Mouse (Mus musculus) forebrain, postnatal 0 days (tissue): Measurements from ENCODE around the gene Gmfg. TPM values are rescaled to one million over a fixed set of nuclear protein-coding genes. Genes with fewer than 3 reads are reported as not detected.

ENCODE experiments used
- ATAC-seq: fragments of 200-750 bp; cut with Nextera tagmentation; 2 replicates; pipeline ENCODE4 v1.8.0; 2017; ENCODE audit warnings: mild to moderate bottlenecking, moderate library complexity
- DNase-seq: peaks from one replicate; pipeline ENCODE4 v3.0.0-alpha.2; 2015
- H3K27ac ChIP-seq: fragments of 300-500 bp; sonication (generic); 2 replicates; pipeline ENCODE4 v1.5.1; 2014; ENCODE audit warnings: low read depth, mild to moderate bottlenecking, antibody characterized with exemption, low read length, moderate library complexity, mixed read lengths
- H3K27me3 ChIP-seq: fragments of 300-500 bp; sonication (generic); 2 replicates; pipeline ENCODE4 v1.6.1; 2014; ENCODE audit warnings: mild to moderate bottlenecking, low read length, mixed read lengths; ENCODE audit not compliant: insufficient read depth
- H3K36me3 ChIP-seq: fragments of 300-500 bp; sonication (generic); 2 replicates; pipeline ENCODE4 v1.6.1; 2014; ENCODE audit warnings: mild to moderate bottlenecking, moderate library complexity; ENCODE audit not compliant: insufficient read depth
- H3K4me1 ChIP-seq: fragments of 300-500 bp; sonication (generic); 2 replicates; pipeline ENCODE4 v1.6.1; 2014; ENCODE audit warnings: antibody characterized with exemption; ENCODE audit not compliant: insufficient read depth
- H3K4me2 ChIP-seq: fragments of 300-500 bp; sonication (generic); 2 replicates; pipeline ENCODE4 v1.6.1; 2014; ENCODE audit warnings: low read depth, mild to moderate bottlenecking, moderate library complexity
- H3K4me3 ChIP-seq: fragments of 300-500 bp; sonication (generic); 2 replicates; pipeline ENCODE4 v1.5.1; 2014; ENCODE audit warnings: low read depth, low read length, mixed read lengths
- H3K9ac ChIP-seq: fragments of 300-500 bp; sonication (generic); 2 replicates; pipeline ENCODE4 v1.6.1; 2014; ENCODE audit warnings: mild to moderate bottlenecking
- H3K9me3 ChIP-seq: fragments of 300-500 bp; sonication (generic); 2 replicates; pipeline ENCODE4 v1.6.1; 2016; ENCODE audit warnings: low read length
- CTCF ChIP-seq: sonication (generic); IDR thresholded peaks from 2 replicates; pipeline ENCODE4 v1.5.1; 2016; ENCODE audit warnings: antibody characterized with exemption, control low read depth, low read depth
- WGBS: fragments of 180-500 bp; shearing (Covaris S2); extraction: QIAGEN DNeasy Blood & Tissue Kit; methylation state at CpG from one replicate; pipeline ENCODE4 v1.1.7; 2014; 5-methylcytosine and 5-hydroxymethylcytosine counted together
- polyA plus RNA-seq: library from polyadenylated mRNA; unstranded; fragments of >200 nt; fragmentation: Nextera tagmentation; extraction: Ambion mirVana; gene quantifications from 2 replicates; pipeline ENCODE4 v1.2.1, GENCODE M21; 2015
- total RNA-seq: library from RNA; depleted of rRNA; stranded (reverse); fragments of >200 nt; gene quantifications from 2 replicates; pipeline ENCODE4 v1.2.3, GENCODE M21; 2014

Gmfg gene
- total and polyA plus RNA-seq, 2 experiments from 2014 or later: 2.6 to 5.8 TPM

DNA sequence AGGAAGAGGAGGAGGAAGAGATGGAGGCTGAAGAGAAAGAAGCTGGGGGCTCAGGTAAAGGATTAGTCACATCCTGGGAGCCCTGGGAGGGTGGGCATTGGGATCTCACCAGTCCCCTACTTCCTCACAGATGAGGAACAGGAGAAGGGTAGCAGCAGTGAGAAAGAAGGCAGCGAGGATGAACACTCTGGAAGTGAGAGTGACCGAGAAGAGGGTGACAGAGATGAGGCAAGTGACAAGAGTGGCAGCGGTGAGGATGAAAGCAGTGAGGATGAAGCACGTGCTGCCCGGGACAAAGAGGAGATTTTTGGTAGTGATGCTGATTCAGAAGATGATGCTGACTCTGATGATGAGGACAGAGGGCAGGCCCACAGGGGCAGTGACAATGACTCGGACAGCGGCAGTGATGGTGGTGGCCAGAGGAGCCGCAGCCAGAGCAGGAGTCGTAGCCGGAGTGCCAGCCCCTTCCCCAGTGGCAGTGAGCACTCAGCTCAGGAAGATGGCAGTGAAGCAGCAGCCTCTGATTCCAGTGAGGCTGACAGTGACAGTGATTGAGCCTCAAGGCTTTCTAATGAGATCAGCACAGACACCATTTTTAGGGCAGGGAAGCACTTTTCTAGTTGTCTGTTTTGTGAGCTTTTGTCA lies 38.4 kb upstream of the Gmfg start:
- no peak for TF ChIP-seq CTCF
- H3K27ac ChIP-seq: no peak overlapping the region
- peaks cover under 1% of the 10 kb centered on the region; the same call in 1 of the 2 replicates for H3K4me1 ChIP-seq
- H3K9me3 ChIP-seq: no peaks in the 10 kb centered on the region
- H3K36me3 ChIP-seq: peaks cover 85% of the 10 kb centered on the region
- no peak overlapping the region for H3K9ac ChIP-seq
- no peak overlapping the region for H3K4me3 ChIP-seq
- WGBS: 90% methylated on average over 10 of the region's 10 CpGs
- DNase-seq: no peak
- no peaks in the 10 kb centered on the region for H3K27me3 ChIP-seq
- H3K4me2 ChIP-seq: no peak overlapping the region
- ATAC-seq: no peak

DNA sequence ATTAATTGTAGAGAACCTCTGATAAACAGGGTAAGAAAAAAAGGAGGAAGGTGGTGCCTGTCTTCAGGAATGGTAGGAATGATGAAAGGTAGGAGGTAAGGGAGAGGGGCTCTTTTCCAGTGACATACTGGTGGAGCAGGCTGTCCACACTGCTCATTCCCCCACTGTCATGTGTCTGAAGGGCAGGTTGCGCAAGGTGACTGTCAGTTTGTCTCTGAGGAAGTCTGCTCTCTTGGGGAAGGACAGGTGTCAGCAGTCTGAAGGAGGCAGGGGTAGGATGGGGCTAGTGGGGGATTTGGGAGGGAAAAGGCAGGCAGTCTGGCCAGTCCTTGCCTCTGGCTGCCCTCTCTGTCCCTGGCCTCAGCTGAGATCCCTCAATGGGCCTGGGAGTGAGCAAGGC lies 36.2 kb upstream of the Gmfg start:
- no peak overlapping the region for H3K9ac ChIP-seq
- H3K36me3 ChIP-seq: peaks cover 96% of the 10 kb centered on the region
- H3K4me2 ChIP-seq: no peak overlapping the region
- no peaks in the 10 kb centered on the region for H3K9me3 ChIP-seq
- H3K4me3 ChIP-seq: no peak overlapping the region
- 100% methylated on average over 1 of the region's 1 CpGs for WGBS
- H3K27me3 ChIP-seq: no peaks in the 10 kb centered on the region
- DNase-seq (no peak), ATAC-seq (no peak)
- no peak overlapping the region for H3K27ac ChIP-seq
- no peak for TF ChIP-seq CTCF
- H3K4me1 ChIP-seq: no peaks in the 10 kb centered on the region

DNA sequence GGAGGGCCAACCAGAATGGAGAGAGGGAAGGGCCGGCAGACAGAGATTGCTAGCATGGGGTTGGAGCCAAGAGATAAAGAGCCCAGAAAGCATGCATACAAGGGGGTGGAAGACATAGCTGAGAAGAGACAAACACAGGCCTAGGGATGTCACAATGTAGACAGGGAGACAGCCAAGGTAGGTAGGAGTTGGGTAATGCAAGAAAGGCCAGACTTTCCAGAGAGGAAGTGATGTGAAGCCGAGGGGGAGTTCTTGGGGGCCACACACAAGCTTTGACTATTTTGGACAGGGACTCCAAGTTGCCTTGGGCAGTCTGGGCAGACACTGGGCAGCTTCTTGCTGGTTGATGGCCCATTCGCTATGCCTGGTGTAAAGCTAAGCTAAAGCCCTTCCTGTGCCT lies 35.3 kb upstream of the Gmfg start:
- DNase-seq (no peak), ATAC-seq (no peak)
- H3K27me3 ChIP-seq: no peaks in the 10 kb centered on the region
- 85% methylated on average over 3 of the region's 3 CpGs for WGBS
- no peak overlapping the region for H3K4me3 ChIP-seq
- H3K4me1 ChIP-seq: no peaks in the 10 kb centered on the region
- no peak overlapping the region for H3K27ac ChIP-seq
- H3K9ac ChIP-seq: no peak overlapping the region
- no peak for TF ChIP-seq CTCF
- H3K4me2 ChIP-seq: no peak overlapping the region
- H3K9me3 ChIP-seq: no peaks in the 10 kb centered on the region
- peaks cover 96% of the 10 kb centered on the region for H3K36me3 ChIP-seq

DNA sequence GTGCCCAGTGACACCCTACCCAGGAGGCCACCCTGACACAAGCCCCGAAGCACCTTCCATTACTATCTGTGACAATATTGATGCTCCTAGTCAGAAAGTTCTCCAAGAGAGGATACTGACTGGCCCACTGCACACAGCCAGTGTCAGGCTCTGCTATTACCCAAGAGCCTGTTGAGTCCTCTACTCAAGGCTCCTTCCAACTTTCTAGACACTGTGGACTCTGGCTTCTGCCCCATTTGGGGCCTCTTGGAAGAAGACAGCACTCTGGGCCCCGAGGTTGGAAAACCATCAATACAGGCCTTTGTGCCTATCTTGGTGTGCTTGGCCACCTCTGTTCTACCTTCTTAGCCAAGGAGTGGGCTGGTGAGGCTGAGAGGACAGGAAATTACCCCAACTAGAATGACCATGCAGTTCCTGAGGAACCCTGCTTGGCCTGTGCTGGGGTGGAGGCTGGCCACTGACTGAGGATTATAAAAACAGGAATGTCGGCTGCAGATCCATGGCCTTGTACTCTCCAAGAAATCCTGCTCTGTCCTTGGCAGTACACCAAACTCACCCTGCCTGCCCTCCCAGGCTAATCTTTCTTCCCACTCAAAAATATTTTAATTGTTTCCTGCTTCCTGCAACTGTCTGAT lies 26.3 kb upstream of the Gmfg start:
- peaks cover 73% of the 10 kb centered on the region for H3K36me3 ChIP-seq
- ATAC-seq (no peak), DNase-seq (no peak)
- H3K9ac ChIP-seq: no peak overlapping the region
- H3K27ac ChIP-seq: no peak overlapping the region
- no peaks in the 10 kb centered on the region for H3K4me1 ChIP-seq
- H3K27me3 ChIP-seq: no peaks in the 10 kb centered on the region
- no peak for TF ChIP-seq CTCF
- no peak overlapping the region for H3K4me3 ChIP-seq
- H3K4me2 ChIP-seq: no peak overlapping the region
- WGBS: 90% methylated on average over 3 of the region's 3 CpGs
- no peaks in the 10 kb centered on the region for H3K9me3 ChIP-seq

DNA sequence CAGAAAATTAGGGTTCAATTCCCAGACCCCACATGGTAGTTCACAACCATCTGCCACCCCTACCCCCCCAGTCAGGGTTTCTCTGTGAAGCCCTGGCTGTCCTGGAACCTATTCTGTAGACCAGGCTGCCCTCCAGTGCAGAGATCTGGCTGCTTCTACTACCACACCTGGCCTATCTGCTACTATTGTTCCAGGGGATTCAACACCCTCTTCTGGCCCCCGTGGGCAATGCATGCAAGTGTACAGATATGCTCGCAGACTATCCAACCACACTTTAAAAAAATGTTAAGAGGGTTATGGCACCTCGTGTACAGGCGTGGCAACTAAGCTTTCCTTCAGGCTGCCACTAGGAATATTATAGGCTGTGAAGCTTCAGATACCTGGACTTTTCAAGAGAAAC lies 24.4 kb upstream of the Gmfg start:
- no peak overlapping the region for H3K4me2 ChIP-seq
- no peak overlapping the region for H3K4me3 ChIP-seq
- no peak for DNase-seq
- H3K27ac ChIP-seq: no peak overlapping the region
- H3K9ac ChIP-seq: no peak overlapping the region
- H3K4me1 ChIP-seq: no peaks in the 10 kb centered on the region
- peaks cover 62% of the 10 kb centered on the region for H3K36me3 ChIP-seq
- H3K9me3 ChIP-seq: no peaks in the 10 kb centered on the region
- no peaks in the 10 kb centered on the region for H3K27me3 ChIP-seq
- no peak for TF ChIP-seq CTCF
- 86% methylated on average over 4 of the region's 4 CpGs for WGBS
- ATAC-seq: no peak

DNA sequence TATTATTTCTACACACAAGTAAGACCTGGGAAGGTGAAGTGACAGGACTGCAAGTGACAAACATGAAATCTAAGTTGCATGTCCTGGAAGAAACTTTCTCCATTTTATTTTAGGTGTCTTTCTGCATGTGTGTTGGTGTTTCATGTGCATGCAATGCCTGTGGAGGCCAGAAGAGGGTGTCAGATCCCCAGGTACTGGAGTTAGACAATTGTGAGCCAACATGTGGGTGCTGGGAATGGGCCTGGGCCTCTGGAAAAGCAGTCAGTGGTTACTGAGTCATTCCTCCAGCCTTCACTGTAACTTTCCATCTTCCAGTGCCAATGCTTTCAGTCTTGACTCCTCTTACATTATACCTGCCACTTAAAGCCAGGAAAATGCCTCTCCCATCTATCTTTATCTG lies 19.9 kb upstream of the Gmfg start:
- H3K36me3 ChIP-seq: peaks cover 56% of the 10 kb centered on the region
- H3K27ac ChIP-seq: no peak overlapping the region

DNA sequence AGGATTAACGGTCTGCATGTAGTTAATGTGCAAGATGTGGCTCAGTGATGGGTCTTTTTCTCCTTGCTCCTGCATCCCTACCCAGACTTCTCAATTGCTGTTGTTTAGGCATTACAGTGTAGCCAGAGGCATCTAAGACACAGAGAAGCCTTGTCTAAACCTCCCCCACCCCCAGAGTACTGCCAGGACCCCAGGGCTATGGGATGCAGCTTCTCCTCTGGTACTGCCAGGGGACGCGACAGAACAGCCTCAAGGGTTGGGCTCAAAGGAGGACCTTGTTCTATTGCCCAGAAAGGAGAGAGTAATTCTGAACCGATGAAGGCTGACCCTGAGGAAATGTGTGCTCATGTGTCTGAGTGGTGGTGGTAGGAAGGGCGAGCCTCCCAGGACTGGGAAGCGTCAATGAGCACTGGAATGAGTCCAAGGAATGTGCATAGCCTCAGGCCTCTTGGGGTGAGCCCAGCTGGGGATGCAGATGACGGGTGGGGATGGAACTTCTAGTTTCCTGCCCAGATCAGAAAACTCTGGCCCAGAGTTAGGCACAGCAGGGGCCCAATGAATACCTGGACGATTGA lies 19.1 kb upstream of the Gmfg start:
- peaks cover 56% of the 10 kb centered on the region for H3K36me3 ChIP-seq
- ATAC-seq (peak; percentile 66), DNase-seq (peak; percentile 15)
- no peaks in the 10 kb centered on the region for H3K27me3 ChIP-seq
- H3K9me3 ChIP-seq: no peaks in the 10 kb centered on the region
- no peak for TF ChIP-seq CTCF
- no peak overlapping the region for H3K27ac ChIP-seq
- H3K4me2 ChIP-seq: no peak overlapping the region
- WGBS: 63% methylated on average over 8 of the region's 8 CpGs
- H3K4me1 ChIP-seq: no peaks in the 10 kb centered on the region
- H3K4me3 ChIP-seq: no peak overlapping the region
- H3K9ac ChIP-seq: no peak overlapping the region

More for the DNA sequence above, 19.9 kb upstream of the Gmfg start:
- Histone ChIP-seq H3K9me3 (no peaks in the 10 kb centered on the region), H3K4me1 (no peaks in the 10 kb centered on the region), H3K27me3 (no peaks in the 10 kb centered on the region), H3K4me3 (no peak overlapping the region), H3K9ac (no peak overlapping the region), H3K4me2 (no peak overlapping the region)
- ATAC-seq: no peak
- no peak for DNase-seq
- TF ChIP-seq CTCF: peak; percentile 34
